Mouse (Mus musculus) heart, postnatal 4 days (tissue): Measurements from ENCODE around the gene Mgst3. TPM values are rescaled to one million over a fixed set of nuclear protein-coding genes. Genes with fewer than 3 reads are reported as not detected.
A peak's percentile ranks its signal among the peaks of the same experiment; 100 is the strongest.

Source experiments
- DNase-seq: peaks from one replicate; pipeline ENCODE4 v3.0.0; 2021
- total RNA-seq, 2 experiments: library from RNA; stranded (reverse); gene quantifications; 2 replicates each; pipeline ENCODE4 v1.2.3; 2021

Mgst3 gene
- 100 to 1,000 TPM; 142 to 157 TPM for total RNA-seq

DNA sequence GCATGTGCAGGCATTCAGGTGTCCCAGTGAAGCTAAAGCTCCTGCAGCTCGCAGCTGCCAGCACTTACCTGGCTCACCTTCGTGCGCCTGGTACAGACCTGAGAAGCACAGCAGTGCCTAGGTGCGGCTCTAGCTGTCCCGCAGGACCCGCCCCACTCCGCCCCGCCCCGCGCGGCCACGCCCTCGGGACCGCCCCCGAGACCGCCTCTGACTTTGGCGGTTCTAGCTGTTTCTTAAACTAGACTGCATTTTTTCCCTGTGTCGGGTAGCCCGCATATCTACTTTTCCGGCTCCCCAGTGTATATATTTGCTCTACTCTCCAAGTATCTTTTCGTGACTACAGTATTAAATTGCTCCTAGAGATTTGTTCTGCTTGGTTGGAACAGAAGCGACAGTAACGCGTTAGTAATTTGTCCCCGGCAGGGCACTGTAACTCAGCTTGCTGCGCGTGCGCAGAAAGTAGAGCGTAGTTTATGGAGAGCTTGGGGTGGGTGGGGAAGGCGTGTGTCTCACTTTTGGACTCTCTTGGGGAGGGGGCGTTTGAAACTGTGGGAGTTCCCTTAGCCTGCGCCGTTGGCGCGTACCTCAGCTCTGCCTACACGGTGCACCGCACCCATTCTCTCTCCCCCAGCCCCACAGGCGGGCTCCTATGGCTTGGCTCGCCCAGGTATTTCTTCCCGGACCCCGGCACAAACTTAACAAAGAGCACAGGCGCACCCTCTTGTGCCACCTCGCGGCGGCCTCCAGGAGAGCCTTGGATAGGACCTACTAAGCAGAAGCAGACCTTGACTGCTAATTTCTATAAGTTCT is at the start of gene Mgst3:
TSS of gene Mgst3 (minus strand) at position 159 of the 810 bp plus-strand sequence.
- peak; percentile 95 for DNase-seq

DNA sequence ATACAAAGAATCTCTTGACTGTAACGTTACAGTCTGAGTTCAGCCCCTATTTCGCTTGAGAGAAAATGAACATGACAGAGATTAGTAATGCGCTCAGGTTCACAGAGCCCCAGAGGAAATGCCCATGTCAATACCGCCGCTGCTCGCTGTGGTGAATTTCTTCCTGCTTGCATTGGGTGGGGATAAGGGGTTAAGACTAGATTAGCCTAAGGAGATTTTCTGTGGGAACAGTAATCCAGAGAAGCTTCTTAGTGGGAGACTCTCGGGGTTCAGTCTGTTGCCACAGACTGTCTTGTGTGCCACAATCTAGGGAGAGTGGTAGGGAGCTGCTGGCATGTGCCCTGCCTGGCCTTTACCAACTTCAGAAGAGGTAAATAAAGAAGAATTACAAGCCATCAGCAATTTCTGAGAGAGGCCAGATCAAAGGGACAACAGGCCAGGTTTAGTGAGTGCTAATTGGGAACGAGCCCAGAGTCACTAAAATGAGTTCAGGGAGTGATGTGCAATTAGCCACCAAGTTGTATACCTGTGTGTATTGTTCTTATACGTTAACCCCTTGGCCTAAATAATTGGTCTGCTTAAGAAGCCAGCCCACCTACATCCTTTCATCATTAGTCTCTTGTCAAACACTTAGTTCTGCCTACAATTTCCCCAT is 44.7 kb upstream of the Mgst3 start:
- DNase-seq: no peak

DNA sequence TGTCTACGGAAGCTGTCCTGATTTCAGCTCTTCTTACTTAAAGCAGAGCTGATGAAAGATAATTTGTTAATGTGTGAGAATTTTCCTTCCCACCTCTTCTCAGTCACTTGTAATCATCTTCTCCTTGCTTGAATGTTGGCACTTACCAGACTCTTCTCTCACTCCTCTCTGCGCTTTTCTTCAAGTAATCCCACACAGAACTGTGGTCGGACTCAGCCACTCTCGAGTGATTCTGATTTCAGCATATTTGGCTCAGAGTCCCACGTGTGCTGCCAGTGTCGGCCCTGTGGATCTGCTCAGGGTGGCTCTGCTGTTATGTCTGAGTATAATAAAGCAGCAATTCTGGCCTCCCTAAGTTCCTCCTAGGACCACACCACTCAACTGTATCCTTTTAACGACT is 43.5 kb upstream of the Mgst3 start:
- no peak for DNase-seq

DNA sequence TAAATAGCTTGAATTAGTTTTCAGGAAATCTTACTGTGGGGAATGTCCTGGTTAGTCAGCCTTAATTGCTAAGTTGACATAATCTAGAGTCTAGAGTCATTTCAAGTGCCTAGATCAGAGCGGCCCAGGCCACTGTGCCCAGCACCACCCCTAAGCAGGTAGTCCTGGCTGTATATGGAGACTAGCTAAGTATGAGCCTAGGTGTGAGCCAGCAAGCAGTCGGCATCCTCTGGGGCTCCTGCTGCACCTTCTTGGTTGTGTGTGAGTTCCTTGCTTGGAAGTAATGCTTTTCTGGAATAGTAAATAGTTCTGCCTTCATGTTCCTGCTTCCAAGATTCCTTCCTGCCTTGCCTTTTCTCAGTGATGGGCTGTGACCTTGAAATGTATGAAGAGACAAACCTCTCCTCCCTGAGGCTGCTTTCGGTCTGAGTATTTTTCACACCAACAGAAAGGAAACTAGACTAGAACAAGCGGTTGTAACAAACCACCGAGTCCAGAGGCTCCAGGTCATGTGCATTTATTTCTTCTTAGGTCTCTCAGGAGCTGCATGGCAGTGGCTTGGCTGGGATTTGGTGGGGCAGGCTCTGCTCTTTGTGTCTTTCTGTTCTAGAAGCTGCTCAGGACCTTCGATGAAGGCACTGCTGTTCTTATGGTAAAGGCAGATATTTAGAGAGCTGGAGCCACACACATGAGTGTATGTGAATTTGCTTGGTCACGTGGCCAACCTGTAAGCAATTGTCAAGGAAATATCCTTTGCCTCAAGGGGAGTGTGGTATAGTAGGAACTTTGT is 42.7 kb upstream of the Mgst3 start:
- no peak for DNase-seq

DNA sequence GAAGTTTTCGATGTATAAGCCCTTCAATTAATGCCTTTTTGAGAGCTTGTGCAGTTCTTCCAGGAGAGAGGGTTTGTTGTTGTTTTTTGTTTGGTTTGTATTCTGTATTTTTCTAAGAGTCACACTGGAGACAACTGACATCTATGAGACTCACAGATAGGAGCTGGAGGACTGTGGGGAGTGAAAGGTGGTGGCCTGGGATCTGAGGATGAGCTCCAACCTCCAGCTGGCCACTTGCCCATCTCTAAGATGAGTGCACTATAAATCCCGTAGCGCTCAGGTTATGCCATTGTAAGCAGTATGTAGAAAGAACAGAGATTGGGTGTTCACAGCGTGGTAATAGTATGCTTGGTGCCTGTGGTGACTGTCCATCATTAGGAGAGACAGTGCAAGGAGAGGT is 41.3 kb upstream of the Mgst3 start:
- DNase-seq: no peak

DNA sequence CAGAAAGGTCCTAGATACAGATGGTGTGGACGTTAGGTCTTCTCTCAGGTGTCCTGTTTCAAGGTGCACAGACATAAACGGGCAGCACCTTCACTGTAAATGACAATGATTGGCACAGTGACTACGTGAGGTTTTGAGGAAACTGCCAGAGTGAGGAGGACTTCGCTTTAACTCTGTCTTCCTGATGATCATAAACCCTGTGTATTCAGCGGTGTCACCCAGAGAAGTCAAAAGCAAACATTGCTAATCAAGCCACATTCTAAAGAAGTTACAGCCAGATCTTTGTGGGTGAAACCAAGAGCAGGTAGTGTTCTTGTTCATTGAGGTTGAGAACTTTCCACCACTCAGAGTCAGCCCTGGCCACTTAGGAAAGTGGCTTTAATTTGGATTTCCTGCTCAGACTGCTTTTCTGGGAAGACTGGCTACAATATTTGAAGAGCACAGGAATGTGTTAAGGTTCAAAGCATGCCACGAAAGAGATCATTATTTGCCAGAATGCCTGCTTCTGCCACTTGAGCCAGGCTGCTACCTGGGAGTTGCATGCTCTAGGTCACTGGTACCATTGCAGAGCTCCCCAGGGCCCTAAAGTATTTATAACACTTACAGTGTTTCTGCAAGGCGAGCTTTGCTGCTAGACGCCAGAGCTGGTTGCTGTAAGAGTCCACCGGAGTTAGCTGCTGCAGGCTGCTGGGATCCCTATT is 37.5 kb upstream of the Mgst3 start:
- no peak for DNase-seq

DNA sequence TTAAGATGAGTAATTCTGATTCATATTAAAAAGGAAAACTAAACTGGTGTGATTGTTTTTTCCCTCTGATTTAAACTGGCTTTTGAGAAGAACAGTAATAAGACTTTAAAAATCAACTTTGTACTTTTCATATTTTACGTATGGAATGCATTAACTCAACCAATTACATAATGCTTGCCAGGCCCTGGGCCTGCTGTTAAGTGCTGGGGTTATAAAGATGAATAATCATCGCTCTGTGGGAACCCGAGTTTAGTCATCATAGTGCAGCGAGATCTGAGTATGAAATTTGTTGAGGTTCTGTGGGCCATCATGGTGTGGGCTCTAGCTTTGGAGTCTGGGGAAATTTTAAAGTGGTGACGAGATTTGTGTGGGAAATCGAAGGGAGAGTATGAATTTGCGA is 33.0 kb upstream of the Mgst3 start:
- DNase-seq: no peak

DNA sequence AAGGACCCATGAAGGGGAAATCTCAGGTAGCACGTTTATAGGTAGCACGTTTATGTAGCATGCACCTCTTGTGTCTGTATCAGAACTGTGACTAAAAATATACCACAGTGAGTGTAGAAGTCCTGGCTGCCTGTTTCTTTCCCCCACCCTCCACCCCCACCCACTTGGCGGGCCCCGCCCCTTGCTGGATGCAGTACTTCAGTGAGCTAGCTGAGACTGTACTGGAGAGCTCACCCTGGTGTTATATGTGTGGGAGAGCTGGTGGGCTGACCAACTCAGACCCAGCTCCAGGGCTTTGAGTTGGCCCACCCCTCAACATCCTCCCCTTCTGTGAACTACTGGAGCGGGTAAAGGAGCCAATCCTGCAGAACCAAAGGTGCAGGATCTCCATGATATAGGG is 31.9 kb upstream of the Mgst3 start:
- peak; percentile 48 for DNase-seq

DNA sequence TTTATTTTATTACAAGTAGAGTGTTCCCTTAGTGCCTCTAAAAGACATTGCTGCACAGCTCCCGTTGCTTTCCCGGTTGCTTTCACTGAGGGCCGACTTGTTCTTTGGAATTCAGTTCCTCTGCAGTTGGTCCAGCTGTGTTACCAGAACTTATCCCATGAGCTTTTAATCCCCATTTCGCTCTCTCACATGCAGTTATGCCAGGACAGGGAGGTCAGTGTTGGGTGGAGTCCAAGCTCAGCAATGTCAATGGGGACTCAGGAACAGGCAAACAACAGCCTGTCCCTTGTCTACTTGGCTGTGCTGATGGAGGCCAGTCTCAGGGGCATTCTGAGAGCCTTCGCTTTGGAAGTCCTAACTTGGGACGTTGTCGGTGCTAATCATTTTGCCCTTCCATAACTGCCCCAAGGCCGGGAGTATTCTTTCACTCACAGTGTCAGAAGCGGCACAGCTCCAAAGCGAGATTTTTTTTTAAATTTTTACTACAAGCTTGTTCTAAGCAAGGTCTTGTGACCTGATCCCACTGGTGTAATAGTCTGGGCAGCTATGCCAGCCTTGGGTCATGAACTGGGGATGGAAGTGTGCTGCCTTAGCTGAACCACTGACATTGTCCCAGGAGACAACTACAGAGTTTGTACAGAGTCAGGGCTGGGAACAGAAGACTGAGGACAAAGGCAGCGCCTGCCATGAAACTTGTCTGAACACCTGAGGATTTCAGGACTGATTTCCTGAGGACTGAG is 29.0 kb upstream of the Mgst3 start:
- peak; percentile 69 for DNase-seq

DNA sequence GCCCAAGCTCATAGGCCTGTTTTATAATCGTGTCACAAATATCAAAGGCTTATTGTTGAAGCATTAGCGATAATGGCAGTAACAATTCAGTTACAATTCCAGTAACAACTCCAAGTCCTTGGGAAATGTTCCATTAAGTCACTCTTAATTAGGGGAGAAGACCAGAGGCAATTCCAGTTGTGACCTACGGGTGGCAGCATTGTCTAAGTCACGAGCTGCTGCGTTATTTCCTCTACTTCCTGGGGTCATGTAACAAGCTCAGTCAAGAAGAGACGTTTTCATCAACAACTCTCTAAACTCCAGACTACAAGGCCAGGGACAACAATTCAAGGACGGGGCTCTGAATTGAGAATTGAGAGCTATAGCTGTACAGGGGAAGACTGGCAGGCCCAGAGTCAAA is 21.2 kb upstream of the Mgst3 start:
- peak; percentile 88 for DNase-seq

DNA sequence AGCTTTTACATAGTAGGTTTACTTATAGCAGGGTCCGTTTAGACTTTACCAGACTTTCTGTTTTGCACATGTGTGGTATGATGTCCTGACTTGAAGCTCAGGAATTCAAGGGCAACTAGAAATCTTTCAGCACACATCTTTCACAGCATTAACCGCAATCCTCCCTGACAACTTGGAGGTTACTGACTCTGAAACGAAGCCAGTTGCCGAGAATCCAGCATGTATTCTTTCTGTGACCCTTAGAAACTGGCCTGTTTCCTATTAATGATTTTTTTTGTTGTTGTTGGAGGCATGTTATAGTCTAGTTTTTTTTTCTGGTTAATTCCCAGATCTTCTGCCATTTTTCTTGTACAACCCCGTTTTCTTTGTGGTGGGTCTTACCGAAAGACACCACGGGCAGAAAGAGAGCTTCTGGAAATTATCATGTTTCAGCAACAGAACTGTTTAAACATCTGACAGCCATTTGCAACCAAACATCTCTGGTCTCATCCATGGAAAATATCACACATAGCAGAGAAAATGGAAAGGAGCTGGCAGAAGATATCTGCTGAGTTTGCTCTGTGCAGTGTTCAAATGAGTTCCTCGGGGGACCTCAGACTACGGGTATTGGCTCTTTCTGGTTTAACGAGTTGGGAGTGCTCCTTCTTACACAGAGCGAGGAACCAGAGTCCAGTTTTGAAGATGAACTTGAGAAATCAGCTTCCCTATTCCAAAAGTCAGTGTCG is 18.5 kb upstream of the Mgst3 start:
- no peak for DNase-seq

DNA sequence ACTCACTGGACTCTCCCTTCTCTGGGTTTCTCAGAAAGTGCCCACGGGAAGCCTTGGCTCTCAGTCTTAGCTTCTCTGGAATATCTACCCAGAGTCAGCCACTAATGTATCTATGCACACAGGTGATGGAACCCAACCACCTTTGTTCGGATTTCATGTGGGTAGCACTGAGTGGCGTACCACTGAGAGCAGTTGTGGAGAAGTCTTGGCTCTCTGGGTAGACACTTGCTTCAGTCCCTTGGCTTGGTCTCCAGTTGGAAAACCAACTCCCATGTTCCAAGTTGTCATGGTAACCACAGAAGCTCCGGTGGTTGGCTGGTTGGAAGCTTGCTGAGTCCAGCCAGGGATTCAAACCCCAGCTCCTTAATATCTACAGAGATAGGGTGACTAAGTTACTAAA is 16.0 kb upstream of the Mgst3 start:
- no peak for DNase-seq

DNA sequence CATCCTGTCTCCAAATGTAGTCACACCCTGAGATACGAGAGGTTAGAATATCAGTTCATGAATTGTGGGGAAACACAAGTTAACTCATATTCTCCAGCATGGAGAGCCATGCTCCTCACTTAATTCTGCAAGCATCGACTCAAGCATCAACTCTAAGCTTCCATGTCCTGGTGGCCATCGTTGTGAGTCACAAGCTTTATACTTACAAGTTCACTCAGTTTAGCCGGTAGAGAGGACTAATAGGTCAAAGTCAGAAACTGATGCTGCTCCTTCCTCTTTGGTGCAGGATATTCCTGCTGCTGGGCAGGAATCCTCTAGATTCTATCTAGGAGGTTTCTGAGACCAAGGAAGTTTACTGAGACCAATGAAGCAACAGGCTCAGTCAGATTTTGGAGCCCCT is 11.6 kb upstream of the Mgst3 start:
- DNase-seq: no peak

DNA sequence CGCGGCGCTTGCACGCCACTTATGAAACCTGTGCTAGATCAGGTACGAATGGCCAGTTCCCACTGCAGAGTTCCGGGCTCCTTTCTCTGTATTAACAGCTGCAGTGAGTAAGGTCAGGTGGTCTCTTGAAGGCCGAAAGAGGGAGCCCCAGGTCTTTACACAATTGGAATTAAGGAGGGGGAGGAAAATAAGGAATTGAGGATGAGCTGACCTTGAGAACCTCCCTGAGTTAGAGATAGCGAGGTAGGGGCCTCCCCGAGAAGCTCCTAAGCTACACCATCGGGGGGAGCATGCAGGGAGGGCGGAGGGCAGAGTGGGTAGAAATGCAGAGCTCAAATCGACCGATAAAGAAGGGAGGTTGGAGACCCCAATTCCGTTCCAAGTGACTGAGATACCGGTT is 360 bp downstream of the Mgst3 start:
- DNase-seq: no peak

DNA sequence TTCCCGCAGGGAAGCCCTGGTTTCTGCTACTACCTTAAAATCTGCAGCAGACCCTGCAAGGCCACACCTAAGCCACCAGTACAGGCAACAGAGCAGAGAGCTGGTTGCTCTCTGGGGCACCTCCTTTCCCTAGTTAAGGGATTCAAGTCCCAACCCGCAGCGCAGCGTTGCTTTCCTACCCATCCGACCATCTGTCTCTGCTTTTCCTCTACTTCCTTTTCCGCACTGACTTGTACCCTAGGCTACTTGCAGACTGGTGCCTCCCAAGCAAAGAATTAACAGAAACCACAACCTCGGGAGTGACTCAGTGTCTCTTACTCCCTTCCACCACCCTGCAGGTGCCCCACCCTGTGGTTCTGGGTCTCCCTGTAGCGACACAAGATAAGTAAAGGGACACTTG is 954 bp downstream of the Mgst3 start:
- no peak for DNase-seq

DNA sequence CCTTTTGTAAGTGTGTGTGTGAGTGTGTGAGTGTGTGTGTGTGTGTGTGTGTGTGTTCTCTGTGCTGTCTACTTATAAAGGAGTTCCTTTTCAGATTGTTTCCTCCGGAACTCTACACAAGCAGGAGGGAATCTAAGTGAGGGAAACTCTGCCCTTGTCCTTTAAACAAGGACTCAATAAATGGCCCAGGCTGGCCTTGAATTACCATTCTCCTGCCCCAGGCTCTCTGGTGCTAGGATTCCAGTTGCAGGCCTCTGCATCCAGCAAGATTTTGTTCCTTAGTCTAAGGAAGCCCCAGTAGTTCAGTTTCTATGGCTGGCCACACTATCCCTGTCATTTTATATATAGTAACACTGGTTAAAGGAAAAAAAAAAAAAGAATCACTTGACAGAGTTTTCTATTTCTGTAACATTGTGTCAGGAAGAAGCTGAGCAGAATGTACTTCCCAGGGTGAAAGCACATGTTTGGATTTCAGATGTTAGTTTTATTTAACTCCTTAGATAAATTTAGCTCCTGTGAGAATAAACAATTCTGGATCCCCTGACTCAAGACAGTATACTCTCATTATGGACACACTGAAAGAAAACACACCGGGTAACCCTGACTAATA is 1.5 kb downstream of the Mgst3 start:
- no peak for DNase-seq

DNA sequence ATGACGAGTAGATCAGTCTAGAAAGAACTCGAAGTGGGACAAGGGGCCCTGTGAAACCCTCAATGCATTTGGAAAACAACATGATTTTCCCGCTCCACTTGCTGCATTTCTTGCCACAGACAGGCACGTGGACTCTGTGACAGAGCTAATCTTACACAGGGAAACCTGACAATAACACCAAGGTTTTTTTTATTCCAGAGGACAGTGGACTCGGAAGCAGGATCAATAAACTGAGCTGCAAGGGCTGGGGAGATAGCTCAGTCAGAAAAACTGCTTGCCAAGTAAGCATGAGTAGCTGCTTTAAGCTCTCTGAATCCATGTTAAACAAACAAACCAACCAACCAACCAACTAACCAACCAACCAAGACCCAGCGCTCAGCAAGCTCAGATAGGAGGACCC is 2.4 kb downstream of the Mgst3 start:
- no peak for DNase-seq

DNA sequence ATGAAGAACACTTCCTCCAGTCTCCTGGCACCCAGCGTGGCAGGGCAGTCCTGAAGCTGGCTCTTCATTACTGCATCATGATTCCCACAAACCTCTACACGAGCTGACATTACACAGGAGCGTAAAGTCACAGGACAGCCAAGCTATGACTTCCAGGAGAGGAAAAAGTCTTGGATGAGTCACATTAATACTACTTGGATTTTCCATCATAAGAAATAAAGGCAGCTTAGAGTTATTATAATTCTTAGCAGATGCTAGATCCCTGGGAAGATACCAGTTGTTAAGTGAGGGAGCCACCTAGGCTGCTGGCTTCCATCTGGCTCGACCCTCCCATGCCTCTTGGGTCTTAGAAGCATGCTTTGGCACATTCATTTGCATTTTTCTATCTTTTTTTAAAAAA is 3.3 kb downstream of the Mgst3 start:
- no peak for DNase-seq

DNA sequence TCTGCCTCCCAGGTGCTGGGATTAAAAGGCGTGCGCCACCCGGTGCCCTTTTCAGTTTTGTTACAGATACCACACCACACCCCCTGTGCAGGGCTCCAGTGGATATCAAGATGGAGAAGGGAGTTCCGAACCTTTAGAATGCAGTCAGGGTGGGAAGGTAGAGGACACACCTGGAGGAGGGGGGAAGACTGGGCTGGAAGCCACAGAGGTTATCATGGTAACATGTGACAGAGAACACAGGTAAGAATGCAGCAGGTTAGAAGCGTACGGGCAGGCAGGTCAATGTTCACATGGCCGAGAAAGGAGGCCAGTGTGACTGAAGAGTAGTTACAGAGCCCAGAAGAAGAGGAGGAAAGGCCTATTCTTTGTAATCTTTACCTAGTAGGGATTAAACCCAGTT is 4.1 kb downstream of the Mgst3 start:
- DNase-seq: no peak

DNA sequence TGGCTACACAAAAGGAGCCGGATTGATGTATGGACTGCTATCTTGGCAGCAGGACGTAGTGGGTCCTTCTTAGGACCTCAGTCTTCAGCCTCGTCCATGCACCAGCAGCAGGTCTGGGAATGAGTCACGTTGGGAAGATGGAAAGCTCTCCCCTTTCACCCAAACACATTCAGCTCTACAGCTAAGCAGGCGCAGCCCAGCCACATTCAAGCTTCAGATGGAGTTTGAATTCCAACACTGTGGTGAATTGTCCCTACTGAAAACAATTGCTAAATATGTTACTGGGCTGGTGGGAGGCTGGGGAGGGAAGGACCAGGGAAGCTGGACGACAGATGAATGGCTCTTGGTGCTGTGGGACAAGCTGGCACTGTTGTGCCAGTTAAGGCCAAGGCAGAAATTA is 5.1 kb downstream of the Mgst3 start:
- DNase-seq: no peak

DNA sequence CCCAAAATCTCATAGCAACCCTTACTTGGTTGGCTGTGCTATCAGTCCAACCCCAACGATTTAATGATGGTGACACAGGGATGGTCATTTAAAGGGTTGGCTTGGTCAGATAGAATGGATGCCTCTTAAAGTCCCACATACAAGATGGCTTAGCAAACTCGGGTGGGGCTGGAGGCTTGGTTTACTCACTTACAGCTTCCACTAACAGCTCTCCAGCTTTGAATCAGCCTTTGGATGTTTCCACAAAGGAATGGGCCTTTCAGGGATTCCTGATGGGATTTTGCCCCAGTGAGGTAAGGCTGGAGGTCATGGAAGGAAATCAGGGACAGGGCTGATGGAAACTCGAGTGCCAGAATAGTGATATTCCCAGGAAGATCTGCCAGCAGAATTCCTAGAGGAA is 5.8 kb downstream of the Mgst3 start:
- DNase-seq: no peak
